Mouse (Mus musculus) bone marrow macrophage, adult 2 months (primary cell): ENCODE results near the gene Dnmt3a. TPM values are rescaled to one million over a fixed set of nuclear protein-coding genes. Genes with fewer than 3 reads are reported as not detected.

Source experiments
- H3K27ac ChIP-seq: 2 replicates; pipeline ENCODE4 v1.5.1; 2012; ENCODE audit warnings: low read depth, low read length; ENCODE audit not compliant: insufficient read depth
- H3K4me1 ChIP-seq: 2 replicates; pipeline ENCODE4 v1.6.1; 2012; ENCODE audit warnings: low read length; ENCODE audit not compliant: control insufficient read depth, insufficient read depth
- H3K4me3 ChIP-seq: 2 replicates; pipeline ENCODE4 v1.5.1; 2012; ENCODE audit warnings: mild to moderate bottlenecking, low read length, moderate library complexity; ENCODE audit not compliant: insufficient read depth
- CTCF ChIP-seq: IDR thresholded peaks from 2 replicates; pipeline ENCODE4 v1.5.1; 2012; ENCODE audit warnings: low read depth, mild to moderate bottlenecking, low read length, moderate library complexity
- POLR2A ChIP-seq: IDR thresholded peaks from 2 replicates; pipeline ENCODE4 v1.6.1; 2012; ENCODE audit warnings: mild to moderate bottlenecking, low read depth, low read length, borderline replicate concordance
- polyA plus RNA-seq: library from polyadenylated mRNA; stranded (reverse); fragments of >200 nt; gene quantifications from 2 replicates; pipeline ENCODE4 v1.2.4, GENCODE M21; 2012; ENCODE audit not compliant: missing spikeins, insufficient read depth, insufficient read length

The Dnmt3a gene
- polyA plus RNA-seq, 1 experiment: 53.8 TPM

DNA sequence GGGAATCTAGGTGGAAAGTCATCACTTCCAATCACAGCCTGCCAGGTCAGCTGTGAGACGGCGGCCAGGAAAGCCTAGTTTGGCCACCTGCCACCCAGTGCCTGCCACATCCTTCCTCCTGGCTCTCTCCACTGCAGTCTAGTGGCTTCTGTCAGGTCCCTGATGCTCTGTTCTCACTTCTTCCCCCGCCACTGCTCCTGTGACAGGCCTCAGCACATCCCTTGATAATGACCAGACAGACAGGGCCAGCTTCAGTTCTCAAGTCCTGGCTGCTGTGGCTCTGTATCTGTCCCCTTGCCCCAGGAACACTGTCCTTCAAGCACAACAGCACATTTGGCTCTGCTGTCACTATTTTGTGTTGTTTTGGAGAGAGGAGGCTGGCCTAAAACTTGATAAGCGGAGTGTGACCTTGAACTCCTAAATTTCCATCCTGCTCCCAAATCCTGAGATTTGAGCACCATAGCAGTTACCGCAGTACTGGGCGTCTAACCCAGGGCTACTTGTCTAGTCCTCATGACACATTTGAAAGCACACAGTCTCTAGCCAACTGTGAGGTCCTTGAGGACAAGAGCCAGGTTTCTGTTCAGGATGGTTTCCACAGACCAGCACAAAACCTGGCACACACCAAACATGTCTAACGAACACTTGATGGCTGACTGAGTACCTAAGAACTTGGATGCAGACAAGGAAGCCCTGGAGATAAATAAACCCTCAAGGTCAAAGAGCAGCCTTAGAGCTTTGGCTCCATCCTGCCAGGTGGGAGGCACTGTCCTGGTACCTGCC lies 63.1 kb downstream of the Dnmt3a start:
- TF ChIP-seq POLR2A (no peak), CTCF (no peak)
- Histone ChIP-seq H3K27ac (peak overlapping the region; percentile 98), H3K4me1 (peaks cover 68% of the 10 kb centered on the region), H3K4me3 (no peak overlapping the region)

DNA sequence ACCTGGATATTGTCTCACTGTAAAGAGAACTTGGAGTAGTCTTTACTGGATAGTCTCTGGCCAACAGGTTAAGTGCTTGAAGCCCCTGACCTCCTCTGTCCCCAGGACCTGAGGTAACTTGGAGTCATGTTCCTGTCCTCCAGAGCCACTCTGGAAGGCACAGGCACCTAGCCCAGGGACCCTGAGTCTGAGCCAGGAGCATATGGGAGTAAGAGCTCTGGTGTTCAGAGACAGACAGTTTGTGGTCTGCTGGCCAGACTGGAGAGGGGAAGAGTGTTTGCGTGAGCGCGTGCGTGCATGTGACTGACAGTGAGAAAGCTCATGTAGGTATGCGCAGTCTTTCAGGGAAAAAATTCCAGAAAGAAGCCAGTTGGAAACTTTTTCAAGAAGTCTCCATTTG lies 64.2 kb downstream of the Dnmt3a start:
- Histone ChIP-seq H3K4me3 (no peak overlapping the region), H3K4me1 (peaks cover 79% of the 10 kb centered on the region), H3K27ac (peak overlapping the region; percentile 98)
- TF ChIP-seq POLR2A: no peak
- TF ChIP-seq CTCF: no peak

DNA sequence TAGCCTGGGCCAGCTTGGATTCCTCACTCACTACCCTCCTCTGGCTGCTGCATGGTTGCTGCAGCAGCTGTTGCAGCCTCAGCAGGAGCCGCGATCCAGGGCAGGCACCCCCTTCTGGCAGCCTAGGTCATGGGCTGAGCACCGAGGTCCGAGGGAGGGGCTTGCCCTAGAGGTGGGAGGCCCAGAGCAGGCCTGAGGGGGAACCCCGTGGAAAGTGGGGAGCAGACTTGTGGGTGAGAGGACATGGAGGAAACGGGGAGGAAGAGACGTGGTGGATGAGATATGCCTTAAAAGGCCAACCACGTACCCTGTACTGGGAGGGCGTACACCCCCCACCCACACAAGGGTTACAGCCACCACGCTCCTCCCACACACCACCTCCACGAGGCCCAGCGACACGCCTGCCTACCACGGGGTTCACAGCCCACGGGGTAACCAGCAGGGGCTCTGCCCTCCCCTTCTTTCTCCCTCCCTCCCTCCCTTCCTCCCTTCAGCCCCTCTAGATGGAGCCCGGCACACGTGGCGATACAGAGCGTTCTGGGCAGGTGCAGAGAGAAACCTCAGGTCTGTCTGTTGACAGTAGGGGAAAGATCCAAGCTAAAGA lies 65.2 kb downstream of the Dnmt3a start:
- TF ChIP-seq CTCF: no peak; the same call in 1 of the 2 replicates
- no peak for TF ChIP-seq POLR2A
- peak overlapping the region; percentile 98 for H3K27ac ChIP-seq
- peaks cover 77% of the 10 kb centered on the region for H3K4me1 ChIP-seq
- no peak overlapping the region for H3K4me3 ChIP-seq

DNA sequence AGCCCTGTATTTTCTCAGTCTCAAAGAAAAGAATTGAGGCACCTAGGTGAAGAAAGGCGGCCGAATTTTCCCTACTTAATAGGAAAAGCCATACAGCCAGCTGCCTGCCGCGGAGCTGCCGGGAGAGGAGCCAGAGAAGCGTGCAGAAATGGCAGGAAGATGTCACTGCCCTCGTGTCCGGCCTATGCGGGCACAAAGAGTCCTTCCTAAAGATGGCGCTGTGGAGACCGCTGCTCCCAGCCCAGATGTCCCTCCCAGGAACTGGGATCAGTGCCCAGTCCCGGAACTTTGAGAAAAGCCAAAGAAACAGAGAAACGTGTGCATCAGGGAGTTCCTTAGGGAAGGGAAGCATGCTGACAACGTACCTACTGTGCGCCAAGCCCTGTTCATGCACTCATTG lies 65.8 kb downstream of the Dnmt3a start:
- peaks cover 77% of the 10 kb centered on the region for H3K4me1 ChIP-seq
- H3K4me3 ChIP-seq: no peak overlapping the region
- peak overlapping the region; percentile 98 for H3K27ac ChIP-seq
- TF ChIP-seq POLR2A (no peak), CTCF (0 out of 2 replicates have a peak, but pooled peaks have one; percentile 37)

DNA sequence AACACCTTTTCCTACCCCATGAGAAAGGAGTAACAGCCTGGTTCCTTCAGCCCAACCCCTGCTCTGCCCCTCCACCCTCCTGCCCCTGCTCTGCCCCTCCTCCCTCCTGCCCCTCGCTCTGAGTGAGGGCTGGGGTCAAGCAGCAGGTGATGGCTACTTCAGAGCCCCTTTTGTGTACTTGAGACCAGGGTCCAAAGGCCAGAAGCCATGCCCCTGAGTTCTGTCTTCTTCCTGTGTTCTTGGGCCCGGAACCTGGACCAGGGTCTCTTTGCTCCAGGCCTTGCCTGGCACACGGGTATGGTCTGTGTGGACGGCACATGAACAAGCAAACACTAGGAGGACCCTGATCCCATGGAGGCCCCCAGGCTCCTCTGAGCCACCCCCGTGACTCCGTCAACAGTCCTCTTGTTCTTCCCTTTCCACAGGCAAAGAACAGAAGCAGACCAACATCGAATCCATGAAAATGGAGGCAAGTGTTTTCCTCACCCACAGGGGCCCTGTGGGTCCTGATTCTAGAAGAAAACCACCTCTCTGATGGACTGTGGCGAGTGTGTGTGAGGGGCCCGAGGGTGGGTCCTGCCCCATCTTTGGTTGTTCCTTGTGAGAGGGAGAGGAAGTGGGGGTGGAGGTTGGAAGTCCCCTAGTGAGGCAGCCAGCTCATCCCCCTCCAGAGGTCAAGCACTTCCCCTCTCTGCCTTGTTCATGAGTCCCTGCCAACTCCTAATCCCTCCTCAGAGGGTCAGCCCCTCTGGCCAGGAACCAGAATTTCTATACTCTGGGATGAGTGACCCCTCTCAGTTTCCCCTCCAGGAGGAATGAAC lies 66.8 kb downstream of the Dnmt3a start:
- H3K4me3 ChIP-seq: 0 out of 2 replicates have a peak overlapping the region, but pooled peaks have one; percentile 3
- peaks cover 71% of the 10 kb centered on the region for H3K4me1 ChIP-seq
- TF ChIP-seq POLR2A (no peak), CTCF (no peak; the same call in 1 of the 2 replicates)
- peak overlapping the region; percentile 98 for H3K27ac ChIP-seq

DNA sequence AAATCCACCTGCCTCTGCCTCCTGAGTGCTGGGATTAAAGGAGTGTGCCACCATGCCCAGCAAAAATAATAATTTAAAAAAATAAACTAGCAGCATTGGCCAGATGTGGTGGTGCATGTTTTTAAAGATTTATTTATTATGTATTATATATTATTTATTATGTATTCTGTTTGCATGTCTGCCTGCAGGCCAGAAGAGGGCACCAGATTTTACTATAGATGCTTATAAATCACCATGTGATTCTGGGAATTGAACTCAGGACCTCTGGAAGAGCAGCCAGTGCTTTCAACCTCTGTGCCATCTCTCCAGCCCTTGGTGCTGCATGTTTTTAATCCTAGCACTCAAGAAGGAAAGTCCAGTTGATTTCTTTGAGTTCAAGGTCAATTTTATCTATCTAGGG lies 69.7 kb downstream of the Dnmt3a start:
- peaks cover 45% of the 10 kb centered on the region for H3K4me1 ChIP-seq
- no peak overlapping the region for H3K4me3 ChIP-seq
- no peak overlapping the region for H3K27ac ChIP-seq
- no peak for TF ChIP-seq POLR2A
- TF ChIP-seq CTCF: no peak

DNA sequence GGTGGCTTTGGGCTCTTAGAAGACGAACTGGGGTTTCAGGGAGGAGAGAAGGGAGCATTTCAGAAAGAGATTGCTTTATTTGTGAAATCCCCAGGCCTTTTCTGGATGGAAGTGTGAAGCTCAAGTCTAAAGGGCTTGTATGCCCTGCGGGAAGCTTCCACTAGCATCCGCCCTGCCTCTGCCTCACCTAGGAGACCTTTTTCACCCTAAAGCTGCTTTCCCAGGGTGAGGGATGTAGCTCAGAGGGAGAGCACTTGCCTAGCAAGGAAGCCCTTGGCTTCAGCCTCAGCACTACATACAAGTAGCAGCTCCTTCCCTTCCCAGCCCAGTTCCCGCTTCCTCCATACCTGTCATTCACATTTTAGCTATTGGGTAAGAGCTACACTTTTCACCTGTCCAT lies 71.6 kb downstream of the Dnmt3a start:
- Histone ChIP-seq H3K27ac (no peak overlapping the region), H3K4me3 (no peak overlapping the region), H3K4me1 (peaks cover 33% of the 10 kb centered on the region)
- TF ChIP-seq POLR2A: no peak
- no peak for TF ChIP-seq CTCF

DNA sequence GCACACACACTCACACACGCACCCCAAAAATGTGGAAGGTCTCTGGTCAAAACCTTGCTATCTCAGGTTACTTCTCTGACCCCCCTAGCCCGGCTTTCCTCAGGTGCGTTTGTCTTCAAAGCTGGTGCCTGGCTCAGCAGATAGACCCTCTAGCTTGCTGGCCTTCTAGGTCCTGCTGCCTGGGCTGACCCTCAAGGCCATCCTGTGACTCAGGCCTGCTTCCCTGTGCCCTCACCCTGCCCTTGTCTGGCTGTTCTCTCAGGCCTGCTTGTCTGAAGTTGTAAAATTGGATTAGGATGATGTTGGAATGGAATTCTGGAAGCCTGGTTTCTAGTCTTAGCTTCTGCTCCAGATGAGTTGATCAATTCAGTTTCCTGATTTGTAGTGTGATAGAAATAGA lies 75.7 kb downstream of the Dnmt3a start:
- TF ChIP-seq POLR2A (no peak), CTCF (no peak)
- Histone ChIP-seq H3K4me1 (peaks cover 19% of the 10 kb centered on the region), H3K4me3 (no peak overlapping the region), H3K27ac (no peak overlapping the region)

DNA sequence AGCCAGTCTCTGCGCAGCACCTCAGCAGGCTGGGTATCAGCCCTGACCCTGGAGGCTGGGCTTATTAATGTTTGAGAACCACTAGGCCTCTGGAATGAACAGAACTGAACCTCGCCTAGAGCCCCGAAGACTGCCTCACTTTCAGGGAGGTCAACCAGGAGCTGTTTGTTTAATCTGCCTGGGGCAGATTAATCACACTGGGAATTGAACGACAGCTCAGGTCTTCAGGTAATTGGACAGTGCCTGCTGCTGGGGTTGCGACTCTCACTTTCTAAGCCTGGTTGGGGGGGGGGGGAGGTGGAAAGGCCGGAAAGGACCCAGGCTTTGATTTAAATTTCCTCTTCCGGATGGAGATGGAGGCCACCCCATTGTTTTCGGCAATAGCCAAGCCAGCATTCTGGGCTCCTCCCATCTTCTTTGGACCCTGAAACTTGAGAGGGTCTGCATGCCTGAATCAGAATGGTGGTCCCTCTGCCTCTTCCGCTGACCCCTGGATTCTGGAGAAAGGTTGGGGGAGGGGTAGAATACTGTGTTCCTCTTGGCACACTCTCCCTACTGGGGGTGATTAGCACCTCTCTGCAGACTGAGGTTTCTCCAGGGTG lies 79.2 kb downstream of the Dnmt3a start:
- no peak overlapping the region for H3K27ac ChIP-seq
- H3K4me1 ChIP-seq: peaks cover 36% of the 10 kb centered on the region
- TF ChIP-seq CTCF (no peak), POLR2A (no peak)
- H3K4me3 ChIP-seq: no peak overlapping the region
